Mouse (Mus musculus): ENCODE measurements around the gene Slc38a7. TPM values are rescaled to one million over a fixed set of nuclear protein-coding genes. Genes with fewer than 3 reads are reported as not detected.
"Not testable (repeated sequence)": the region's sequence is repeated elsewhere in the genome, so short reads cannot be mapped to it uniquely, and the experiment has no call there.

Slc38a7 gene
- total RNA-seq, 2 experiments from 2014 or later, result 12.9 to 15.5 TPM

- DNase-seq, result peak; percentile 92
Measured at GRCm38 (mm10) chr8:95807861-95808260, 45.5 kb downstream of the Slc38a7 start.

GRCm38 (mm10) chr8:95807331-95807843 lies 46.0 kb downstream of the Slc38a7 start, which contains the start of gene Cnot1:
TSS of gene Cnot1 (minus strand) at chr8:95807464.
- DNase-seq, result peak; percentile 97

DNA sequence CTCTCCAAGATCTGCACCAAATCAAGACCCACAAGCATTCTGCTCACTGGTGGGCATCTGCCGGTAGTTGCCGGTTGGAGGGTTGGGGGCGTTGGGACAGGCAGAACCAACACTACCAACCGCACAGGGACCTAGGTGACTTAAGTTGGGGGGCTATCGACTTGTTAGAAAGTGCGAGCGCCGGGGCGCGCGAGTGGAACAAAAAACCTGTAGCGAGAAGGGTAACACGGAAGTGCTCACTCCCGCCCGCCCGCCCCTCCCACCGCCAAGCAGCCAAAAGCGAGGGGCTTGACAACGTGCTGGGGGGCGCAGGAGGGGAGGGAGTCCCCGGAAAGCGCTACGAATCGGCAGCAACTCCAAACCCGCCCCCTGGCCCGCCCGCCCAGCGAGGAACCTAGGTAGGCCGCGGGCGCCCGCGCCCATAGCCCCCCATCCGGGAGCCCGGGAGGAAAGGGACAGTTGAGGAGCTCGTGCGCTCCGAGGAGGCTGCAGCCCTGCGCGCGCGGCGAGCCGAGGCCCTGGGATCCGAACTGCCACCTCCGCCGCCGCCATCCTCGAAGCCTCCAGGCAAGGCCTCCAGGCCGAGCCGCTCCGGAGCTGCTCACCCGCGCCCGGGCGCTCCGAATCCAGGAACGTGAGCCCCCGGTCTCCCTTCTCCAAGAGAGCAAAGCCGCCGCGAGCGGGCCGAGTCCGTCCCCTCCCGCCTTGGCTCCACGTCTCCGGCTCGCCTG lies 46.7 kb downstream of the Slc38a7 start:
- DNase-seq, result no peak

GRCm38 (mm10) chr8:95805482-95805881 lies 47.9 kb downstream of the Slc38a7 start:
- DNase-seq, result no peak

- DNase-seq, result no peak
Measured at GRCm38 (mm10) chr8:95802231-95802630, 51.1 kb downstream of the Slc38a7 start.

- DNase-seq, result no peak
Measured at GRCm38 (mm10) chr8:95801476-95802064, 51.8 kb downstream of the Slc38a7 start.

GRCm38 (mm10) chr8:95800353-95800752 lies 53.0 kb downstream of the Slc38a7 start:
- no peak for DNase-seq

DNA sequence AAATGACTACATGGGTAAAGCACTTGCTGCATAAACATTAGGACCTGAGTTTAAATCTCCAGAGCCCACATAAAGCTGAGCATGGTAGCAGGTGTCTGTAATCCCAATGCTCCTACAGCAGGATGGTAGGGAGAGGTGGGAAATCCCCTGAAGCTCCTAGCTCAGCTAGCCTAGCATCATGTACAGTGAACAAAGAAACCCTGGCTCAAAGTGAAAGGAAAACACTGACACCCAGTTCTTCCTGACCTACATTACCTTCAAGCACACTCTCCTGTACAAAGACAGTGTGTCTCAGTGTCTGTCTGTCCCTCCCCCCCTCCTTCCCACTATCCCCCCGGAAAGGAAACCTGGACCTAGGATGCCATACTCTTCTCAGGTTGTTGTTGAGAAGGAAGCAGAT lies 53.4 kb downstream of the Slc38a7 start:
- DNase-seq, result no peak

- DNase-seq, result no peak
Measured at GRCm38 (mm10) chr8:95799117-95799516, 54.2 kb downstream of the Slc38a7 start.

GRCm38 (mm10) chr8:95795333-95796061 lies 57.8 kb downstream of the Slc38a7 start:
- not testable (repeated sequence) for DNase-seq

Other genes with a start within 250 kb of the Slc38a7 start
- gene Gins3, start 220.1 kb downstream of the Slc38a7 start, total RNA-seq (2021), result 1 to 10 TPM; 3.8 to 5.1 TPM
- gene Ndrg4, start 176.6 kb downstream of the Slc38a7 start, total RNA-seq (2021), result 10 to 100 TPM; 23.4 to 46.3 TPM
- 10 to 100 TPM; 19.1 to 23.2 TPM for gene Setd6, start 137.7 kb downstream of the Slc38a7 start, total RNA-seq (2021)
- gene Cnot1, start 46.1 kb downstream of the Slc38a7 start, total RNA-seq (2021), result 100 to 1,000 TPM; 120 to 163 TPM
- gene Sap18b, start 28.2 kb downstream of the Slc38a7 start, total RNA-seq (2021), result 100 to 1,000 TPM; 154 to 168 TPM
- gene Got2, start 35.0 kb upstream of the Slc38a7 start, total RNA-seq (2021), result 100 to 1,000 TPM; 163 to 165 TPM

All from adrenal gland, postnatal 10 days (tissue).